In genomic region chr1:153307509-153308178, GRCm38 (mm10) we compare ENCODE assay signal across 8 mouse cellular contexts. TPM values are rescaled to one million over a fixed set of nuclear protein-coding genes. Genes with fewer than 3 reads are reported as not detected.
DNase-seq lines count a peak whose midpoint lies in the region; ATAC-seq lines count a peak whose summit lies in the region.

No protein-coding gene starts in this region.

- ATAC-seq in heart, embryonic 14.5 days (ENCODE audit: insufficient number of reproducible peaks, insufficient read depth, low FRiP score, low read depth) = no peak
- ATAC-seq in midbrain, embryonic 16.5 days = no peak
- ATAC-seq in midbrain, embryonic 15.5 days (replicated peaks) = no peak
- peak; percentile 59 for ATAC-seq in intestine, embryonic 15.5 days
- ATAC-seq in stomach, embryonic 15.5 days (ENCODE audit: insufficient read depth, low FRiP score, low read depth) = peak; percentile 8; the same call in 1 of the 2 replicates

- WGBS in heart, embryonic 14.5 days = 67% methylated on average over 12 of the region's 12 CpGs
- WGBS in midbrain, embryonic 16.5 days = 78% methylated on average over 12 of the region's 12 CpGs
- WGBS in midbrain, embryonic 15.5 days = 77% methylated on average over 12 of the region's 12 CpGs
- WGBS in intestine, embryonic 15.5 days = 42% methylated on average over 12 of the region's 12 CpGs
- WGBS in stomach, embryonic 15.5 days = 39% methylated on average over 12 of the region's 12 CpGs

- no peaks in the 10 kb centered on the region for H3K36me3 ChIP-seq in heart, embryonic 14.5 days (ENCODE audit: control insufficient read depth, insufficient read depth, low read length)
- H3K36me3 ChIP-seq in midbrain, embryonic 16.5 days (ENCODE audit: control insufficient read depth, insufficient read depth, low read length) = no peaks in the 10 kb centered on the region
- H3K36me3 ChIP-seq in midbrain, embryonic 15.5 days (replicated peaks) = no peaks in the 10 kb centered on the region
- H3K36me3 ChIP-seq in intestine, embryonic 15.5 days = no peaks in the 10 kb centered on the region
- H3K36me3 ChIP-seq in stomach, embryonic 15.5 days = no peaks in the 10 kb centered on the region

- no peaks in the 10 kb centered on the region for H3K9me3 ChIP-seq in heart, embryonic 14.5 days (ENCODE audit: control insufficient read depth, low read length)
- no peaks in the 10 kb centered on the region for H3K9me3 ChIP-seq in midbrain, embryonic 16.5 days (replicated peaks; ENCODE audit: control insufficient read depth, low read length, poor library complexity, severe bottlenecking)
- no peaks in the 10 kb centered on the region for H3K9me3 ChIP-seq in midbrain, embryonic 15.5 days
- no peaks in the 10 kb centered on the region for H3K9me3 ChIP-seq in intestine, embryonic 15.5 days
- H3K9me3 ChIP-seq in stomach, embryonic 15.5 days = no peaks in the 10 kb centered on the region

- no peaks in the 10 kb centered on the region for H3K27me3 ChIP-seq in heart, embryonic 14.5 days (ENCODE audit: control insufficient read depth, insufficient read depth, low read length)
- no peaks in the 10 kb centered on the region for H3K27me3 ChIP-seq in midbrain, embryonic 16.5 days (ENCODE audit: control insufficient read depth, insufficient read depth, low read depth, low read length)
- H3K27me3 ChIP-seq in midbrain, embryonic 15.5 days (replicated peaks) = no peaks in the 10 kb centered on the region
- H3K27me3 ChIP-seq in intestine, embryonic 15.5 days (replicated peaks) = no peaks in the 10 kb centered on the region
- H3K27me3 ChIP-seq in stomach, embryonic 15.5 days (replicated peaks) = no peaks in the 10 kb centered on the region

- no peak for DNase-seq in heart, postnatal 36 days
- DNase-seq in urinary bladder, postnatal 10 days (ENCODE audit: low spot score) = no peak
- DNase-seq in urinary bladder, adult 2 months (ENCODE audit: low spot score) = no peak

- H3K4me1 ChIP-seq in heart, embryonic 14.5 days (ENCODE audit: control insufficient read depth in 2 of 2, insufficient read depth in 2 of 2, low read length in 2 of 2) = peaks cover 28 to 61% of the 10 kb centered on the region in 2 experiments
- peaks cover 19% of the 10 kb centered on the region for H3K4me1 ChIP-seq in midbrain, embryonic 16.5 days (ENCODE audit: control insufficient read depth, insufficient read depth, low read length)
- peaks cover 18% of the 10 kb centered on the region for H3K4me1 ChIP-seq in midbrain, embryonic 15.5 days
- H3K4me1 ChIP-seq in intestine, embryonic 15.5 days (replicated peaks) = peaks cover 24% of the 10 kb centered on the region
- peaks cover 24% of the 10 kb centered on the region for H3K4me1 ChIP-seq in stomach, embryonic 15.5 days

- H3K9ac ChIP-seq in heart, embryonic 14.5 days (ENCODE audit: low read length) = peak overlapping the region; percentile 56
- H3K9ac ChIP-seq in midbrain, embryonic 16.5 days (ENCODE audit: low read depth, low read length) = no peak overlapping the region
- no peak overlapping the region for H3K9ac ChIP-seq in midbrain, embryonic 15.5 days
- H3K9ac ChIP-seq in intestine, embryonic 15.5 days = no peak overlapping the region
- no peak overlapping the region for H3K9ac ChIP-seq in stomach, embryonic 15.5 days

- H3K4me3 ChIP-seq in heart, embryonic 14.5 days (ENCODE audit: control insufficient read depth in 1 of 2, insufficient read depth in 1 of 2, low read depth in 1 of 2, low read length in 2 of 2) = no peak overlapping the region
- no peak overlapping the region for H3K4me3 ChIP-seq in midbrain, embryonic 16.5 days (ENCODE audit: low read depth, low read length)
- no peak overlapping the region for H3K4me3 ChIP-seq in midbrain, embryonic 15.5 days
- no peak overlapping the region for H3K4me3 ChIP-seq in intestine, embryonic 15.5 days (replicated peaks)
- H3K4me3 ChIP-seq in stomach, embryonic 15.5 days (replicated peaks) = no peak overlapping the region

- intact Hi-C loops in heart, postnatal 36 days (cut with DNase I) = no loop called here

- peak overlapping the region; percentile 57 to 84 for H3K27ac ChIP-seq in heart, embryonic 14.5 days (replicated peaks in 1 of 2; ENCODE audit: control insufficient read depth in 1 of 2, insufficient read depth in 1 of 2, low read depth in 2 of 2, low read length in 2 of 2)
- peak overlapping the region; percentile 3; the same call in 1 of the 2 replicates for H3K27ac ChIP-seq in midbrain, embryonic 16.5 days (ENCODE audit: low read length)
- no peak overlapping the region for H3K27ac ChIP-seq in midbrain, embryonic 15.5 days
- H3K27ac ChIP-seq in intestine, embryonic 15.5 days = peak overlapping the region; percentile 80
- peak overlapping the region; percentile 86 for H3K27ac ChIP-seq in stomach, embryonic 15.5 days

- peak overlapping the region; percentile 46 for H3K4me2 ChIP-seq in heart, embryonic 14.5 days (ENCODE audit: low read length)
- no peak overlapping the region for H3K4me2 ChIP-seq in midbrain, embryonic 16.5 days (ENCODE audit: low read length)
- no peak overlapping the region for H3K4me2 ChIP-seq in midbrain, embryonic 15.5 days
- no peak overlapping the region for H3K4me2 ChIP-seq in intestine, embryonic 15.5 days (replicated peaks)
- H3K4me2 ChIP-seq in stomach, embryonic 15.5 days = no peak overlapping the region; the same call in 1 of the 2 replicates

RNA-seq across cellular contexts. Expression of gene Lamc1, which starts 24.9 kb away (rescaled TPM):
- polyA plus RNA-seq in heart, embryonic 14.5 days (2014; fragmentation: Nextera tagmentation; extraction: Ambion mirVana) = 133 and 138 TPM in 2 replicates
- 100 to 1,000 TPM; 139 to 176 TPM for total RNA-seq in heart, postnatal 36 days (2021)
- 11.0 and 13.7 TPM in 2 replicates for polyA plus RNA-seq in midbrain, embryonic 16.5 days (2015; fragmentation: Nextera tagmentation; extraction: Ambion mirVana)
- polyA plus RNA-seq in midbrain, embryonic 15.5 days (2015; fragmentation: Nextera tagmentation; extraction: Ambion mirVana) = 15.9 and 16.0 TPM in 2 replicates
- polyA plus RNA-seq in intestine, embryonic 15.5 days (2015; fragmentation: Nextera tagmentation; extraction: Ambion mirVana) = 58.1 and 60.9 TPM in 2 replicates
- polyA plus RNA-seq in stomach, embryonic 15.5 days (2015; fragmentation: Nextera tagmentation; extraction: Ambion mirVana) = 62.9 and 64.0 TPM in 2 replicates
- 191 and 224 TPM in 2 replicates for polyA plus RNA-seq in urinary bladder, adult 2 months (2012; rRNA removed)

Comparison
In these comparisons a context has a peak if more than half of its experiments do, and no peak if none do; other contexts are left out.
1. ATAC-seq: peak in intestine, embryonic 15.5 days (single experiment) and stomach, embryonic 15.5 days (single experiment); none in heart, embryonic 14.5 days (single experiment), midbrain, embryonic 16.5 days (single experiment) and midbrain, embryonic 15.5 days (single experiment).